Mouse (Mus musculus): Measurements from ENCODE around the gene Tle4. TPM values are rescaled to one million over a fixed set of nuclear protein-coding genes. Genes with fewer than 3 reads are reported as not detected.

Tle4 gene
- total RNA-seq, 2 experiments from 2014 or later, result 18.6 to 32.3 TPM

DNA sequence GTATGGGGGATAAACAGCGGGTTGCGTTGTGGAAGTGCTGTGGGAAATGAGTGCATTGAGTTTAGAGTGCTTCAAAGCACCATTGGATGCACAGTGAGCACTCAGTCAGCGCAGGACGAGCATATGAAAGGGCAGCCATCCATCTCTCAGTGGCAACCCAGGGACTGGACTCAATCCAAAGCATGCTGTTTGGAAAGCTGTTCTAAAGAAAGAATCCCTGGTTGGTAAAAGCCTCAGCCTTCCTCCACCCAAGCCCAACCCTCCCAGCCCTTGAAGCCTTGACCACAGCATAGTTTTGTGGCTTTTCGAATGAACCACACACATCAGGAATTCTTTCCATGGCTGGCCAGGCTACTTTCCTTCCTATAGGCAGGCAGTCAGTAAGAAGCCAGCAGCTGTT lies 181.0 kb downstream of the Tle4 start:
- no peak for ATAC-seq (ENCODE audit: poor library complexity, severe bottlenecking)

GRCm38 (mm10) chr19:14415996-14416395 lies 181.9 kb downstream of the Tle4 start:
- ATAC-seq (ENCODE audit: poor library complexity, severe bottlenecking), result no peak

- ATAC-seq (ENCODE audit: poor library complexity, severe bottlenecking), result no peak
Measured at GRCm38 (mm10) chr19:14414957-14415356, 182.9 kb downstream of the Tle4 start.

- ATAC-seq (ENCODE audit: poor library complexity, severe bottlenecking), result no peak
Measured at GRCm38 (mm10) chr19:14406603-14407002, 191.2 kb downstream of the Tle4 start.
